Comparison of ENCODE assay signal across 9 mouse cellular contexts in the genomic region with DNA sequence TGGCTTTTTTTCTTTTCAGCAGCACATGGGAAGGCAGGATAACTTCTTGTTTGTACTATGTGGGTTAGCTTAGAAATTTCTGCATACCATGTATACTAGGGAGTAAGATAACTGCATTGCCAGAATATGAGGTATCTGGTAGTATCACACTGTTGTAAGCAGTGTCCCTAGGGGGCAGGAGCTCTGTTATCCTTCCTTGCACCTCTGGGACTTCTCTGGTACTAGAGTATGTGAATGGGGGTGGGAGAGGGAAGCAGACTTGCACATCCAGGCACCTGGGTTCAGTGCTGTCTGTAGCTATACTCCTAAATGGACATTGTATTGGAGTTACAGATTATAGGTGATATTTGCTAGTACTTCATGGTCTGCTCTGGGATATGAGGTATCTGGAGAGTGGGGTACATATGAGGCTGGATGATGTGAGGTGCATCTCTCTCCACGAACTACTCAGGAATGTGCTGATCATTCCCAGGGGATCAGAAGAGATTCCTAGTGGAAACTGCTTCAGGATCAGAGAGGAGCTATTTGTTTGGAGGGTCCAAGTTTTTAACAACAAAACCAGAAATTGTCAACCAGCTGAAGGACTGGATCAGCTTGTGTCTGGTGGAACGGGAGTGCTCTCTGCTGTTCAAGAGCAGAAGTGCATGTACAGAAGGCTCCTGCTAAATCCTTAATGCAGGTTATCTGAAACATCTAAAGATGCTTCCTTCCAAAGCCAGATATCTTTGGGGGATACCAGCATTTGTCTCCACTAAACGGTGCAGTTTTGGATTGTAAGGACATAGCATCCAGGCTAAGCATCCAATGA.
DNase-seq lines count a peak whose midpoint lies in the region; ATAC-seq and TF ChIP-seq lines count a peak whose summit lies in the region.
"Had no signal": no experiment of that assay in that cellular context is flagged by ENCODE, and none has a peak within 500 bp of the region (broad histone marks: within the 10 kb centered on the region; RNA-seq: fewer than 3 reads in every experiment).

No protein-coding gene starts in this region.

- no peak overlapping the region for H3K4me3 ChIP-seq in heart, postnatal 0 days (ENCODE audit: low read depth, low read length)
- H3K4me3 ChIP-seq in heart, embryonic 12.5 days, result no peak overlapping the region
- H3K4me3 ChIP-seq in hindbrain, embryonic 16.5 days (ENCODE audit: low read length), result no peak overlapping the region
- H3K4me3 ChIP-seq: heart, embryonic 13.5 days had no signal

- no peaks in the 10 kb centered on the region for H3K36me3 ChIP-seq in heart, postnatal 0 days (replicated peaks; ENCODE audit: control insufficient read depth, insufficient read depth, low read length)
- H3K36me3 ChIP-seq in heart, embryonic 12.5 days, result no peaks in the 10 kb centered on the region
- no peaks in the 10 kb centered on the region for H3K36me3 ChIP-seq in hindbrain, embryonic 16.5 days (ENCODE audit: control insufficient read depth, insufficient read depth, low read length)
- H3K36me3 ChIP-seq: heart, embryonic 13.5 days had no signal

- H3K27me3 ChIP-seq in heart, postnatal 0 days (ENCODE audit: control insufficient read depth, insufficient read depth, low read length), result no peaks in the 10 kb centered on the region
- H3K27me3 ChIP-seq in heart, embryonic 12.5 days (replicated peaks), result no peaks in the 10 kb centered on the region
- H3K27me3 ChIP-seq in hindbrain, embryonic 16.5 days (replicated peaks; ENCODE audit: control insufficient read depth, insufficient read depth, low read length), result no peaks in the 10 kb centered on the region
- H3K27me3 ChIP-seq: heart, embryonic 13.5 days had no signal

- no peak overlapping the region for H3K9ac ChIP-seq in heart, postnatal 0 days (replicated peaks; ENCODE audit: low read depth, low read length)
- H3K9ac ChIP-seq in heart, embryonic 12.5 days, result no peak overlapping the region
- H3K9ac ChIP-seq in hindbrain, embryonic 16.5 days (ENCODE audit: low read depth, low read length), result no peak overlapping the region
- H3K9ac ChIP-seq: heart, embryonic 13.5 days had no signal

- TF ChIP-seq CTCF in heart, postnatal 0 days (IDR thresholded peaks at IDR 0.05; ENCODE audit: low read depth), result peak; percentile 52

- no peak for ATAC-seq in heart, postnatal 0 days (ENCODE audit: insufficient read depth, low read depth)
- no peak for ATAC-seq in heart, embryonic 12.5 days (ENCODE audit: insufficient number of reproducible peaks, low FRiP score)
- peak; percentile 76 for ATAC-seq in hindbrain, embryonic 16.5 days
- peak; percentile 80 for ATAC-seq in megakaryocyte progenitor cell, adult 5-6 weeks (replicated peaks; ENCODE audit: poor library complexity)
- no peak for ATAC-seq in erythroid progenitor cell, adult 5-6 weeks (replicated peaks; ENCODE audit: low FRiP score, poor library complexity, severe bottlenecking)

- no peak for DNase-seq in heart, postnatal 0 days (ENCODE audit: low spot score)
- DNase-seq in embryo, embryonic 11 days, result peak; percentile 47
- DNase-seq in right cerebral cortex, postnatal 4 days, result peak; percentile 57
- no peak for DNase-seq in testis, postnatal 10 days (ENCODE audit: low spot score)

- H3K9me3 ChIP-seq in heart, postnatal 0 days (replicated peaks; ENCODE audit: control insufficient read depth, low read length), result no peaks in the 10 kb centered on the region
- H3K9me3 ChIP-seq in heart, embryonic 12.5 days (replicated peaks), result no peaks in the 10 kb centered on the region
- no peaks in the 10 kb centered on the region for H3K9me3 ChIP-seq in hindbrain, embryonic 16.5 days (ENCODE audit: control insufficient read depth, low read length)
- H3K9me3 ChIP-seq: heart, embryonic 13.5 days had no signal

- no peak overlapping the region for H3K27ac ChIP-seq in heart, postnatal 0 days (ENCODE audit: low read depth)
- H3K27ac ChIP-seq in heart, embryonic 12.5 days (ENCODE audit: poor library complexity, severe bottlenecking), result no peak overlapping the region
- H3K27ac ChIP-seq in hindbrain, embryonic 16.5 days (ENCODE audit: low read depth, low read length), result no peak overlapping the region
- H3K27ac ChIP-seq: heart, embryonic 13.5 days had no signal

- WGBS in heart, postnatal 0 days, result 25% methylated on average over 3 of the region's 3 CpGs
- WGBS in heart, embryonic 12.5 days, result 31% methylated on average over 3 of the region's 3 CpGs
- WGBS in hindbrain, embryonic 16.5 days, result 25% methylated on average over 3 of the region's 3 CpGs

- H3K4me2 ChIP-seq in heart, postnatal 0 days (ENCODE audit: low read depth, low read length), result no peak overlapping the region
- H3K4me2 ChIP-seq in heart, embryonic 12.5 days, result no peak overlapping the region
- H3K4me2 ChIP-seq in hindbrain, embryonic 16.5 days (ENCODE audit: low read length), result no peak overlapping the region
- H3K4me2 ChIP-seq: heart, embryonic 13.5 days had no signal

- H3K4me1 ChIP-seq in heart, postnatal 0 days (ENCODE audit: control insufficient read depth, insufficient read depth), result no peaks in the 10 kb centered on the region
- H3K4me1 ChIP-seq in heart, embryonic 12.5 days (replicated peaks), result no peaks in the 10 kb centered on the region
- H3K4me1 ChIP-seq in hindbrain, embryonic 16.5 days (ENCODE audit: control insufficient read depth, insufficient read depth, low read depth, low read length), result no peaks in the 10 kb centered on the region
- H3K4me1 ChIP-seq: heart, embryonic 13.5 days had no signal

- no peak for TF ChIP-seq EP300 in heart, postnatal 0 days (IDR thresholded peaks at IDR 0.05; ENCODE audit: low read depth)

Comparison
In these comparisons a context has a peak if more than half of its experiments do, and no peak if none do; other contexts are left out.
1. ATAC-seq: peak in hindbrain, embryonic 16.5 days (single experiment) and megakaryocyte progenitor cell, adult 5-6 weeks (single experiment); none in heart, postnatal 0 days (single experiment), heart, embryonic 12.5 days (single experiment) and erythroid progenitor cell, adult 5-6 weeks (single experiment).
2. DNase-seq: peak in embryo, embryonic 11 days (single experiment) and right cerebral cortex, postnatal 4 days (single experiment); none in heart, postnatal 0 days (single experiment) and testis, postnatal 10 days (single experiment).